Mouse (Mus musculus) brain, embryonic 14.5 days (tissue): ENCODE measurements around the gene Pmm1.
A peak's percentile ranks its signal among the peaks of the same experiment; 100 is the strongest.

Source experiments
- CTCF ChIP-seq: fragments of 200-500 bp; IDR thresholded peaks from 2 replicates; pipeline ENCODE4 v1.5.1; 2012; ENCODE audit warnings: inconsistent platforms, mild to moderate bottlenecking, moderate library complexity, borderline replicate concordance; ENCODE audit not compliant: insufficient read depth, insufficient read length; ENCODE audit errors: extremely low read depth
- POLR2A ChIP-seq: fragments of 200-500 bp; IDR thresholded peaks from 2 replicates; pipeline ENCODE4 v1.6.1; 2012; ENCODE audit warnings: mild to moderate bottlenecking, inconsistent platforms, borderline replicate concordance; ENCODE audit not compliant: poor library complexity, insufficient read depth, insufficient read length, severe bottlenecking; ENCODE audit errors: extremely low read depth

- peak; percentile 75 for TF ChIP-seq CTCF
- no peak for TF ChIP-seq POLR2A
Observed at GRCm38 (mm10) chr15:81956457-81956856, 4.3 kb downstream of the Pmm1 start.
